Mouse (Mus musculus): ENCODE results near the gene Mfn1. TPM values are rescaled to one million over a fixed set of nuclear protein-coding genes. Genes with fewer than 3 reads are reported as not detected.

Gene Mfn1
- polyA plus RNA-seq, 1 experiment from 2014 or later: 40.5 TPM

- H3K27me3 ChIP-seq (replicated peaks): no peaks in the 10 kb centered on the region
- H3K9ac ChIP-seq (replicated peaks): no peak overlapping the region
- H3K4me3 ChIP-seq (replicated peaks): no peak overlapping the region
- no peaks in the 10 kb centered on the region for H3K9me3 ChIP-seq (replicated peaks)
- H3K36me3 ChIP-seq: no peaks in the 10 kb centered on the region
- H3K4me2 ChIP-seq: no peak overlapping the region
- no peaks in the 10 kb centered on the region for H3K4me1 ChIP-seq
- 65% methylated on average over 8 of the region's 8 CpGs for WGBS
- no peak for ATAC-seq (ENCODE audit: low FRiP score)
- H3K27ac ChIP-seq (replicated peaks): no peak overlapping the region
These were observed 33.2 kb upstream of the Mfn1 start for GRCm38 (mm10) chr3:32495856-32496710.

GRCm38 (mm10) chr3:32496711-32497070, 32.6 kb upstream of the Mfn1 start:
- H3K4me1 ChIP-seq: no peaks in the 10 kb centered on the region
- H3K27ac ChIP-seq (replicated peaks): no peak overlapping the region
- no peak for ATAC-seq (ENCODE audit: low FRiP score)
- H3K27me3 ChIP-seq (replicated peaks): no peaks in the 10 kb centered on the region
- WGBS: 100% methylated on average over 1 of the region's 1 CpGs
- H3K4me2 ChIP-seq: no peak overlapping the region
- H3K36me3 ChIP-seq: no peaks in the 10 kb centered on the region
- H3K4me3 ChIP-seq (replicated peaks): no peak overlapping the region
- no peaks in the 10 kb centered on the region for H3K9me3 ChIP-seq (replicated peaks)
- no peak overlapping the region for H3K9ac ChIP-seq (replicated peaks)

- Histone ChIP-seq H3K4me2 (no peak overlapping the region), H3K27ac (replicated peaks) (no peak overlapping the region), H3K36me3 (no peaks in the 10 kb centered on the region), H3K27me3 (replicated peaks) (no peaks in the 10 kb centered on the region), H3K9me3 (replicated peaks) (no peaks in the 10 kb centered on the region), H3K4me1 (no peaks in the 10 kb centered on the region), H3K9ac (replicated peaks) (no peak overlapping the region), H3K4me3 (replicated peaks) (no peak overlapping the region)
- ATAC-seq (ENCODE audit: low FRiP score): no peak
- 92% methylated on average over 2 of the region's 2 CpGs for WGBS
These were observed 28.9 kb upstream of the Mfn1 start for GRCm38 (mm10) chr3:32500346-32500745.

DNA sequence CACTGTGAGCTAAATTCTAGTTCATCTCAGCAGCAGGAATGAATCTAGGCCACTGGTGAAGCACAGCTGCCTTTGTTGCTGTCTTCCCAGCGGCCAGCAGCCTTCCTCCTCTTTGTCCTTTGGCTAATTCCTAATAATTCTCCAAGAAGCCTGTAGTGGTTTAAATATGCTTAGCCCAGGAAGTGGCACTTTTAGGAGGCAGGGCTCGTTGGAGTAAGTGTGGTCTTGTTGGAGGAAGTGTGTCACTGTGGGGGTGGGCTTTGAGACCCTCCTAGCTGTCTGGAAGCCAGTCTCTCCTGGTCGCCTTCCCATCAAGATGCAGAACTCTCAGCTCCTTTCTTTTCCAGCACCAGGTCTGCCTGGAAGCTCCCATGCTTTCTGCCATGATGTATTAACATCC, 23.4 kb upstream of the Mfn1 start:
- H3K36me3 ChIP-seq: no peaks in the 10 kb centered on the region
- no peak overlapping the region for H3K9ac ChIP-seq (replicated peaks)
- peaks cover 18% of the 10 kb centered on the region for H3K4me1 ChIP-seq
- H3K27me3 ChIP-seq (replicated peaks): no peaks in the 10 kb centered on the region
- no peak for ATAC-seq (ENCODE audit: low FRiP score)
- H3K4me2 ChIP-seq: no peak overlapping the region
- WGBS: 79% methylated on average over 3 of the region's 3 CpGs
- H3K4me3 ChIP-seq (replicated peaks): no peak overlapping the region
- H3K9me3 ChIP-seq (replicated peaks): no peaks in the 10 kb centered on the region
- H3K27ac ChIP-seq (replicated peaks): no peak overlapping the region

- H3K27ac ChIP-seq (replicated peaks): no peak overlapping the region
- no peak for ATAC-seq (ENCODE audit: low FRiP score)
- no peak overlapping the region for H3K4me3 ChIP-seq (replicated peaks)
- 65% methylated on average over 11 of the region's 11 CpGs for WGBS
- no peaks in the 10 kb centered on the region for H3K36me3 ChIP-seq
- H3K4me2 ChIP-seq: no peak overlapping the region
- no peaks in the 10 kb centered on the region for H3K9me3 ChIP-seq (replicated peaks)
- H3K4me1 ChIP-seq: peaks cover 22% of the 10 kb centered on the region
- H3K27me3 ChIP-seq (replicated peaks): no peaks in the 10 kb centered on the region
- H3K9ac ChIP-seq (replicated peaks): no peak overlapping the region
These were observed 22.7 kb upstream of the Mfn1 start for GRCm38 (mm10) chr3:32506366-32507225.

DNA sequence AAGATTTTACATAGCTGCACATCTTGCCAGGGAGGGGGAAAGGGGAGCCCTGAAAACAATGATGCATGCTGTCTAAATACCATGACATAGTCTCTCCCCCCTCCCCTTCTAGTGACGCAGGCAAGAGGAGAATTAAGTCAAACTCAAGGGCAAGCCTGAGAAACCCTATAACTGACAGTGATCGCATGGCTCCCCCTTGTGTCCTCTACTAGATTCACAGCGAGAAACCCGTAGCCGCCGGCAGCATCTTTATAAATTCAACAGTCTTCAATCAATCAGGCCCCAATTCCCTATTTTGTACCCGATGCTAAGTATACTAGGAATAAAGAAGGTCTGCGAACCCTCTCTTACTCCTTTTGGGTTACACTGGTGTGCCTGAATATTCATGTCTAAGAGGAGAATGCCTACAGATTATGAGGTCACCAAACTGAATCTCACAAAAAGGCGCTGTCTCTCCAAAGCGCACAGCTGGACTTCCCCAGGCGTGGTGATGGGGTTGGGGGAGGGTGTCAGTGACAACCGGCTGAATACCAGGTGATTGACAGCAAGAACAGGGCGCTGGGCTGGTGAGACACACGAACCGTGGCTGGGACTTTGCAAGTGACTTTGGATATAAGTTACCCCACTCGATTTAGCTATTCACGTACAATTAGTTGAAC, 20.5 kb upstream of the Mfn1 start:
- 0 out of 2 replicates have a peak overlapping the region, but pooled peaks have one; percentile 30 for H3K27ac ChIP-seq (replicated peaks)
- 2% methylated on average over 17 of the region's 17 CpGs for WGBS
- no peak overlapping the region for H3K9ac ChIP-seq (replicated peaks)
- H3K4me1 ChIP-seq: peaks cover 39% of the 10 kb centered on the region
- H3K4me2 ChIP-seq: peak overlapping the region; percentile 68
- H3K9me3 ChIP-seq (replicated peaks): no peaks in the 10 kb centered on the region
- no peaks in the 10 kb centered on the region for H3K36me3 ChIP-seq
- H3K27me3 ChIP-seq (replicated peaks): no peaks in the 10 kb centered on the region
- H3K4me3 ChIP-seq (replicated peaks): peak overlapping the region; percentile 20
- peak; percentile 36 for ATAC-seq (ENCODE audit: low FRiP score)

GRCm38 (mm10) chr3:32509496-32510374, 19.5 kb upstream of the Mfn1 start, which contains the start of gene Zfp639:
Gene Zfp639, plus strand, starts transcription at chr3:32510259.
- peak within 1 kb of the TSS; percentile 68 for H3K4me2 ChIP-seq
- 8% methylated on average over 24 of the region's 24 CpGs for WGBS
- peak within 1 kb of the TSS; percentile 94 for H3K4me3 ChIP-seq (replicated peaks)
- H3K27ac ChIP-seq (replicated peaks): peak within 1 kb of the TSS; percentile 84
- peaks cover 40% of the 10 kb centered on the region for H3K4me1 ChIP-seq
- H3K9me3 ChIP-seq (replicated peaks): no peaks in the 10 kb centered on the region
- no peaks in the 10 kb centered on the region for H3K27me3 ChIP-seq (replicated peaks)
- no peaks in the 10 kb centered on the region for H3K36me3 ChIP-seq
- peak; percentile 35 for ATAC-seq (ENCODE audit: low FRiP score)
- peak within 1 kb of the TSS; percentile 95 for H3K9ac ChIP-seq (replicated peaks)

DNA sequence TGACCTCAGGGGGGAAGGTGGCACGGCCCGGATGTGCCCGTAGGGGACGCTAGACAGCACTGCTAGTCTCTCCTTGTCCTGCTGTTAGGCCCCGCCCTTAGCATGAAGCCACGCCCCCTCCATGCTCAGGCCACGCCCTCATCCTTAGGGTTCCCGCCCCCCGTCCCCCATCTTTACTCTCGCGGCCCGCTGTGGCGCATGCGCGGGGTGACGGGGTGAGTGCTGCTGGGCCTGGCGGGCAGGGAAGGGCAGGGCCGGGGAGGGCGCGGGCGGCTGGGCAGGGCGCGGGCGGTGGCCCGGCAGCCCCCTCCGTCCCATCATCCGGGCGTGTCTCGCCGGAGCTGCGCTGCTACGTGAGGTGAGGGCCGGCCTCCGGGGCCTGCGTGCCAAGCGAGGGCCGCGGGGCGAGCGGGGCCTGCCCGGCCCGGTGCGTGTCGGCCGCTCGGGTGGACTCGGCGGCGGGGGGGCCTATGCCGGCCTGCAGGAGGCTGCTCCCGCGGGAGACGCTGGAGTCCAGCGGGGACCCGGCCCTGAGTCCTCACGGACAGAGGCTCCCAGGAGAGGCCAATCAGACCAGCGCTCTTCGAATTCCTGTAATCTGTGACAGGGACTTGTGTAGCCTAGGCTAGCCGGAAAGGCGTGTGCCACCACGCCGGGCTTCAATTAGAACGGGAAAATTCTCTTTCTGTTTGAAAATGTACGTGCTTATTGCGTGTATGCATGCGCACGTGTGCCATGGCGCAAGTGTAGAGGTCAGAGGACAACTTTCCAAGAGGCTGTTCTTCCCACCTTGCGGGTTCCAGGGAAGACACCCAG, 18.7 kb upstream of the Mfn1 start:
- Histone ChIP-seq H3K4me2 (peak overlapping the region; percentile 68), H3K27me3 (replicated peaks) (no peaks in the 10 kb centered on the region), H3K36me3 (0 out of 2 replicates have a peak, but pooled peaks cover under 1% of the 10 kb centered on the region), H3K4me1 (peaks cover 43% of the 10 kb centered on the region), H3K9me3 (replicated peaks) (no peaks in the 10 kb centered on the region), H3K9ac (replicated peaks) (peak overlapping the region; percentile 95), H3K4me3 (replicated peaks) (peak overlapping the region; percentile 94), H3K27ac (replicated peaks) (peak overlapping the region; percentile 84)
- ATAC-seq (ENCODE audit: low FRiP score): peak; percentile 95
- under 1% methylated on average over 68 of the region's 69 CpGs for WGBS

- Histone ChIP-seq H3K4me3 (replicated peaks) (peak overlapping the region; percentile 94), H3K27ac (replicated peaks) (peak overlapping the region; percentile 84), H3K4me2 (peak overlapping the region; percentile 68), H3K4me1 (peaks cover 48% of the 10 kb centered on the region), H3K9me3 (replicated peaks) (no peaks in the 10 kb centered on the region), H3K36me3 (peaks cover 6% of the 10 kb centered on the region), H3K9ac (replicated peaks) (peak overlapping the region; percentile 95), H3K27me3 (replicated peaks) (no peaks in the 10 kb centered on the region)
- WGBS: 7% methylated on average over 13 of the region's 13 CpGs
- ATAC-seq (ENCODE audit: low FRiP score): no peak
These were observed 18.1 kb upstream of the Mfn1 start for GRCm38 (mm10) chr3:32511191-32511550.

GRCm38 (mm10) chr3:32512686-32513284, 16.5 kb upstream of the Mfn1 start:
- Histone ChIP-seq H3K36me3 (peaks cover 21% of the 10 kb centered on the region), H3K4me2 (no peak overlapping the region), H3K27me3 (replicated peaks) (no peaks in the 10 kb centered on the region), H3K9me3 (replicated peaks) (no peaks in the 10 kb centered on the region), H3K9ac (replicated peaks) (no peak overlapping the region), H3K4me3 (replicated peaks) (no peak overlapping the region), H3K4me1 (peaks cover 48% of the 10 kb centered on the region), H3K27ac (replicated peaks) (no peak overlapping the region)
- no peak for ATAC-seq (ENCODE audit: low FRiP score)
- WGBS: 89% methylated on average over 7 of the region's 7 CpGs
